Mouse (Mus musculus) left cerebral cortex, adult 8-10 months (tissue): ENCODE measurements around the gene Creb5. TPM values are rescaled to one million over a fixed set of nuclear protein-coding genes. Genes with fewer than 3 reads are reported as not detected.

ENCODE experiments used
- DNase-seq, 2 experiments: peaks; one replicate each; pipeline ENCODE4 v3.0.0; 2022; ENCODE audit warnings: low spot score in 2 of 2
- total RNA-seq, 4 experiments: library from RNA; stranded (reverse); gene quantifications; 2 replicates each; pipeline ENCODE4 v1.2.4; 2022

Gene Creb5
- total RNA-seq, 4 experiments from 2014 or later: 5.0 to 6.9 (median 6.2) TPM

DNA sequence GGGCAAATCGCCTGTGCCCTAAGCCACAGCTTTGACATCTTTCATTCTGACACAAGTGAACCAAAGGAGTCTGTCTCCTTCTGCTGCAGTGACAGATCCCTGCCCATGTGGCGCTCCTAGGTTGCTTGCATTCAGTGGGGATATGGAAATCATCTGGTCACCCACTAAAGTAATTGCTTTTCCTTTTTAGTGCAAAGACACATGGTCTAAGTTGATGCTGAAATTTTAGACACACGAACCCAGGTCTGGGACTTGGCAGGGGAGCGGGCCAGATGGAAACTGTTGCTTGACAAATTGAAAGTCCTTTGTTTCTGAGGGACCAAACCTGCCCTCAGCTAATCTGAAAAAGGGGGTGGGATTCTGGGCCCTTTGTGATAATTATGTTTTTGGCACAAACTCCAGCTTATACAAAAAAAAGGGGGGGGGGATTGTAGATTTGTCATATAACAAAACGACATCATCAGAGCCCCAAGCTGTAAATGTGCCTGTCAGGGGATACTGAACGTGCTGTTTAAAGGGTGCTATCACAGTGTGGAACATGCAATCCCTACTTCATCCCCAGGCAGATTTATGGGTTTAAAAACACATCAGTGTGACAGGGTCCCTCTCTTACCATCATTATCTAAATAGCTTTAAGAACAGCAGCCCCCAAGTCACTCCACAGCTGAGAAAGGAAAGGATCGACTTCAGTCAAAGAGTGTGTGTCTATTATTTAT, 401.9 kb downstream of the Creb5 start:
- DNase-seq: no peak

DNA sequence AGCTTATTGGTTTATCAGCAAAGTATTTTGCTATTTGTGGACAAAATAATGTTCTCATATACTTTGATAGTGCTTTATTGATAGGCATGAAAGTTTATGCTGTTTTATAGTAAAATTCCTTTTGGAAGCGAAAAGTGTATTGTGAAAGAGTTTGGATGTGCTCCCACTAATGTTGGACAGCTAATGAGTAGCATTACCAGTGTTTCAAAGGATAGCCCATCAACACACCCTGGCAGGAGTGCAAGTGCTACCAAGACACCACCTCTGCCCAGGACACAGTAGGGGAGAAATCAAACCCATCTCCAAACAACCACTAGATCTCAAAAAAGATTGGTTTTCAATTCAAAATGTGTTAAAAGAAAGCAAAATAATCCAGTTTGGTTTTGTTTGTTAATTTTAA, 403.9 kb downstream of the Creb5 start:
- DNase-seq: no peak

DNA sequence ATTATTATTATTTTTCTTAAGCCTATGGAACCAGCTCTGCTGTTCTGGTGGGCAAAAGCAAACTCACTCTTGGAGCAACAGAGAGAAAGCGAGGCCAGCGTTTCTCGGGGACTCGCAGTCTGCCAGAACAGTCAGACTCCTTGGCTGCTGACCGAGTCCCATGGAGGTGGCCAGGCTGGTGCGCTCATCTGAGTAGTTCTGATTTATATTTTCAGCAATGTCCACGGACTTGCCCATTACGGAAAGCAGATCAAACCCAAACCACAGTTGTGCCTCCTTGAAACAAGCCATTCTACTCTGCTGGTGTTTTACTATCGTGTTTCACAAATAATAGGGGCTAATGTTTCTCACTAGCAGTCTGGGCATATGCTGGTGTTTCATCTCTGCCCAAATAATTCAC, 408.1 kb downstream of the Creb5 start:
- DNase-seq: no peak

DNA sequence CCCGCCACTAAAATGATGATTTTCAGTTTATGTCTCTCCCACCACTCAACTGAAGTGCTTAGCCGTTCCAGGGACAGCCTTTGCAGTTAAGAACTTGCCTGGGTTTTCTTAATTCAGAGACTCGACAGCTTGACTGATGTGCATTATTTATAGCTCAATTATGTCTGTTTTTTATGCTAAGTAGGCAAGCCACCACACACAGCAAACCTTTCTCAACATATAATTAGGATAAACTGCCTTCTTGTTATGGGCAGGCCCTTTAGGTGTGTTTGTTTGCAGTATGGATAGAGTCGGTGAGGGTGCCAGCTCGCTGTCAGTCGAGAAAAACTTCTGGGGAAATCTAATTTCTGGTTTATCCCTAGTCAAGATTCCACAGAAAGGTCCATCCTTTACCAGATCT, 409.4 kb downstream of the Creb5 start:
- DNase-seq: no peak

DNA sequence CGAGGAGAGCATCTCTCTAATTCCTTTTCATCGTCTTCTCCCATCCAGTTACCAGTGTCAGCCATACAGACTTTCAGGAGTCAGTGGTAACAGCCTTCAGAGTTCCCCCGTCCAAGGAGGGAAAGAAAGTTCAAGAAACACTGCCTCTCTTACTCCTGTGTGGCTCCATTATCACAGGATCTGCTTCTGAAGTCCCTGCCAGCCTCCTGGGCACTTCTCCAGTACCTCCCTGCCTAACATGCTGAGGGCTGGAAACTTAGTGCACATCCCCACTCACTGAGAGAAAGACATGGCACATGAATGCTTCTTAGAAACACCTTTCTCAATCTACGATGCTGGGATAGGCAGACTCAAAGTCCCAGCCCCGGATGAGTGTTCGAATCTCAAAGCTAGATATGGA, 409.9 kb downstream of the Creb5 start:
- DNase-seq: no peak

DNA sequence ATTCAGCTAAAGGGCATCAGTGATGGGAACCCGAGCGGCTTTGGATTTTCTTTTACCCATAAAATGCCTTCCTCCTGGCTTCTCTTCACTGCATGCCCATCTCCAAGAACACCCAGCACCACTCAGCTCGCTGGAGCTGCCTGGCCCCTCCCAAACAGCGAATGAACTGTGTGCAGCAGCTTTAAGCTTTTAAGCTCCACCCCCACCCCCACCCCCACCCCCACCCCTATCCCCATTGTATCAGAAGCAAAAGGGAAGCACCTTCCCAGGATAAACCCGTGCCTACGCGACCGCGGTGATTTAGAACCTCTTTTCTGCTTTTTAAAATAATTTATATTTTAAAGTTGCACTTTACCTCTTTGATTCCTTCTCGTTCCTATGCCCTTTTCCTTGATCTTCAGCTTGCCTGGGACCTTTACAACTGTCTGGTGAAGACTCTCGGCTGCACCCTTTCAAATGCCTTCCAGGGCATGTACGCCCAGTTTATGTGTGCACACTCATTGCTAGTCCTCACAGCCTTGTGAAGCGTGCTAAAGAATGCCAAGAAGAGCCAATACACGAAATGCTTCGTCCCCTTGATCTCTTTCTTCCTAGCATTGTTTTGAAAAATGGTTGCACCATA, 411.2 kb downstream of the Creb5 start:
- no peak for DNase-seq

DNA sequence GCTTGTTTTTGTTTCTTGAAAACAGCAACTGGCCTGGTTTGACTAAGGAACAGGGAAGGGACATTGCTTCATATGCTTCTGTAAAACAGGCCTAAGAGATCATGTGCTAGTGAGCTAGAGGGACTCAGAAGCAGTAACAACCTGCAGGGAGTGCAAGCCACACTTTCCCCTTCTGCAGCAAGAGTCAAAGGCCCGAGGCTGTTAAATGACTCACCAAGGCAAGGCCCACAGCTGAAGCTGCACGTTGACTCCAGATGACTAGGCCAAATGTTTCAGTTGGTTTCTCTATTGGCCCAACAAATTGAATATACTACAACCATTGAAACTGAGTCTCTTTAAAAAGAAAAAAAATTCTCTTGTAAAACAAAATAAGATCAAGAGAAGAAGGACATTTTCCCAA, 417.4 kb downstream of the Creb5 start:
- no peak for DNase-seq

DNA sequence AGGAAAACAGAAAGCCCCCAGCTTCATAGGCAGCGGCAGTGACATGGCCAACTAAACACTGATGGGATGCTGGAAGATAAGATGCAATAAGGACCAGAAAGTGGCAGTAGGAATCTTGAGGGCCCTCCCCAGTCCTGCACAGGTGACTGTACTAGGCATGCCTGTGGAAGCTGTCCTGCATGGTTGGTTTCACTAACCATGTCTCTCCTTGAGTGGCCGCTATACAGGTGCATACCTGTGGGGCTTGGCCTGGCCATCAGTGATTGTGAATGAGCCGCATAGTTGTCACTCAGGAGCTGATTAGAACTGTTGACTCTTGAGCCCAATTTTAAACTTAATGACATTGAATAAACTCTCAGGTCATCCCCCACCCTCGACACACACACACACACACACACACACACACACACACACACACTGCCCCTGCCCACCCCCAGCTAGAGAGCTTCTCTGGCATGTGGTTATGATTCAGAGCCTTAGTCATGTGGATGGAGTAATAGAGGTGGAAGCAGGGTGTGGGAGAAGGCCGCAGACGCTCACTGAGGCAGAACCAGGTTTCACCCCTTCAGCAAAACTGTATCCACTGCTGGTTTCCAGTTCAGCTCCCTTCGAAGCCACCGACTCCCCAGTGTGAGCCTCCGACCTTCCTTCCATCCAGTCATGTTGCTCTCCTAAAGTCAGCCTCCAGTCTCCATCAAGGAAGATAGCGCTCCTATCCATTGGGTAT, 419.7 kb downstream of the Creb5 start:
- no peak for DNase-seq

DNA sequence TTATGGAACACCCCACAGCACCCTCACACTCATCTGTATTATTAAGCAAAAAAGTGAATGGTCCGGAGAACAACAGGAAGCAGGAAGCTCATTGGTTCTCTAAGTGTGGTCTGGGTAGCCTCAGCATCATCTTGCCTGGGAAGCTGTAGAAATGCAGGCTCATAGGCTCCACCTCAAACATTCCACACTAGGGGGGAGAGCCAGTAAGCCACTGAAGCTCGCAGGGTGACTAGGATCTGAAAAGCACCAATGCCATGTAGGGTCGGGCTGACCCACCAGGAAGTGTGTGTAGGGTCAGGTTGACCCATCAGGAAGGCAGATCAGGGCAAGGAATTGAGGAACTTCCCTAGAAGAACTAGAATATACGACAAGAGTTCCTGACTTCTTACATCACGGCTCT, 420.7 kb downstream of the Creb5 start:
- no peak for DNase-seq

DNA sequence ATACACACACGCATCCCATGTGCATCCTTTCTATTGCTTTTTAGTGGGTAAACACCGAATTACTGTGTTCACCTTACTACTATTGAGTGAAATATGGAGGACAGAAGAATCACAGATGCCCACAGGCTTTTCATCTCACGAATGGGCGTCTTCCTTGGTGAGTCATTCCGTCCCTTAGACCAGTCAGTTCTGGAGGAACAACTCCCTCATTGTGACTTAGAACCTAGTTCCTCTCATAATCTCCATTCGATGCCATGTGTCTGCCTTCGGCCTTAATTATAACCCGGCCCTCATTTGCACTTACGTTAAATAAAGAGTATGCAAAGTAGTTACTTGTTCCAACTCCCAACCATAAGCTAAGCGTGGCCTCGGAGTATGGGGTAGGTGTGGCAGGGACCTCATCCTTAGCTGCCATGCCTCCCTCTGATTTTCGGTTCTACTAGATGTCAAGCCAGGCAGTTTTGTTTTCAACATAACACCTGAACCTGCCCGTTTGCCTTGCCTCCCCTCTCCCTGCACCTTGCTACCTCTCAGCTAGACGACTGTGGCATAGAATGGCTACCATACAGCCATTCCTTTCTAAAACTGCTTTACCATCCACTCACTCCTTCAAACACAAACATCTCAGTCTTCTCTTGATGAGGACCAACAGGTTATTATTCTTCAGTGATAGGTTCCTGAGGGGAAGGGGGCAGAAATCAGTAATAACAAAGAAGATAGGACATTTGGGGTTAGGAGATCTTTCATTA, 422.8 kb downstream of the Creb5 start:
- DNase-seq: no peak

DNA sequence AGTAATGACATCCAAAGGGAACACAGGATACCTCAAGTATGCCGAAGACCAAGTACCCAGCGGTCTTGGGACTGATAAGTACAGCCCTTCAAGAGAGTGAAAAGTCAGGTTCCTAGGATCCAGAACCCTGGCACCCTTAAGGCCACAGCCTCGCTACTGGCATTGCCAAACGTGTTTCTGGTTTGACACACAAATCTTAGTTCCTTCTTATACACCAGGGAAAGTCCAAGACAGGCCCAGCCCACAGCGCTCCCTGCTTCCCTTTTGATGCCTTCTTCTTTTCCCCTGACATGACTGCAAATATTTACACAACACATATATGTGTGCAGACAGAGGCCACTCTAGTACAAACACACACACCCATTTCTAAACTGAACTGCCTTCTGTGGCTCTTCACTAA, 423.5 kb downstream of the Creb5 start:
- DNase-seq: no peak

DNA sequence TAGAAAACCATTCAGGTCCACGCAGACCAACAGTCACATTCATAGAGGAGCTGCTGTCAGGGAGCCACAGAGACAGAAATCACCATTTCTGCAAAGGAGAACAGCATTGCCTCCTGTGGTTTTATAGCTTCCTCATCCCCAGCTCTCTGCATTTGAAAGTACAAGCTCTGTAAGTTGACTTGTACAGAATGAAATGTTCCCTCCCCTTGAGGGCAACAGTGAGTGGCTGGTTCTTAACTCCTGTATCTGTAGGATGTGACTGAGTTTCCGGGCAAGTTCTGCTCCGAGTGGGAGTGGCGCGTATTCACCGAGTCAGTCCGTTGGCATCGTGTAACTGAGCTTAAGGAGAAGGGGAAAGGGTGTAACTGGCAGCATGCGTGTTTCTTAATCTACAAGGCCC, 426.1 kb downstream of the Creb5 start:
- DNase-seq: no peak

DNA sequence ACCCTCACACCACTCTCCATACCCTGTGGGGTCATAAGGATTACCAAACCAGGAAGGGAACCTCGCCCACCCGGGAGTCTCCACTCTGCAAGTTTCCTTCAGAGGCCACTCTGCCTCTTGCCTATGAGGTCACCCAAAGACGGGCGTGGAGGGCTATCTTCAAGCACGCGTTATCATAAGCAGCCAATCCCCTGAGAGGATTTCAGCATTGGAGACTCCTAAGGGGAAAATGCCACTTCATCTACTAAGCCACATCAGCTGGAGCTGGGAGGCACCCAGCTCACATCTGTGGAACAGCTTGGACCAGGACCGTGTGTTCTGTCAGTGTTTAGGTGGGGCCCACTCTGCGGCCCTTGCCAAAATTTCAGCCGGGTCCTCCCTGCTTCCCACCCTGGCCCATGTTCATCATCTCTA, 427.8 kb downstream of the Creb5 start:
- DNase-seq: no peak

DNA sequence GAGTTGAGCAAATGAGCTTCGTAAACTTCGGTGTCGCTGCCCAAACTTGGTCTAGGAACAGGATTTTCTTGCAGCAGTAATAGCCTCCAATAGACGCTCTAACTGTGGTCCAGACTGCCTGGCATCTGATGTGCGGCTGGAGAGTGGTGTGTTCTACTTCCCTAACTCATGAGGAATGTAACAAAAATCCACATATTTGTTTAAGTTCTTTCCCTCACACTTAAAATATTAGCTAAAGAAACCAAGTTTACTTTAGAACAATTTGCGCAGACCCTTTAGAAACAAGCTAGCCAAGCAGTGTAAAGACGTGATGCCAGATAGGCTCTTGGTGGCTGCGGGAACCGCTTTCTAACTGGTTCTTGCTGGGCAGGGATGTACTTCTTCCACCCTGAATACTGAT, 428.9 kb downstream of the Creb5 start:
- DNase-seq: no peak

DNA sequence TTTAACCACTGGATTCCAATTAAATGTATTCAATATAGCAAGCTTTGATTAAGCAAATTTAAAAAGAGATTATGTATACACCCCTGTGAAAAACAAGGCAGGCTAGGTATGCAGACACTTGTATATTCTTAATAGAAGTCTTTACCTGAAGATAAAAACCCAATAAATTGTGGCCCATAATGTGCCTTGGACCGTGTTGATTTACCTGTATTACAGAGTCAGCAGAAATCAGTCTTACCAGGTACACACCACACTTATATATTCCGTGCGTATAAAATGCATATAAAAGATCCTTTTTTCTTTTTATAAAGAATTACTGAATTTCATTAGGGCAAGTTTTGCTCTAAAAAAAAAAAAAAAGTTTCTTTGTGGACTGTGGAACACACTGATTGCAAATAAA, 432.9 kb downstream of the Creb5 start:
- DNase-seq: no peak

DNA sequence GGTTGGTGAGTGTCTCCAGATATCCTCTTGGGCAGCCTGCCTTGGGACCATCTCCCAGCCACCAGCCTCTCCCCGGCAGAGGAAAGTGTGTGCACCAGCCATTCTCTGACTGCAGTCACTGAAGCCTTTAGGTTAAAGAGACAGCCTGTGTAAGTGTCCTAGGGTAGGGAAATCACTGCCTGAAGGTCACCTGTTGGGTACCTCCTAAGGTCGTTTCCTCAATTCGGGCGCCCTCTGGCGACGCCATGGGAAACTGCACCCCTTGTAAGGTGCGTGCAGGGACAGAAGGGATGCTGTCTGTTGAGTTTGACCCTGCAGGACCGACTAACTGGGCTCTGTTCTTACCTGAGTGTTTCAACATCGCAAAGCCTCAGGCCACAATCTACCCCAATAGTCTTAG, 434.5 kb downstream of the Creb5 start:
- peak; percentile 27 to 74 for DNase-seq

DNA sequence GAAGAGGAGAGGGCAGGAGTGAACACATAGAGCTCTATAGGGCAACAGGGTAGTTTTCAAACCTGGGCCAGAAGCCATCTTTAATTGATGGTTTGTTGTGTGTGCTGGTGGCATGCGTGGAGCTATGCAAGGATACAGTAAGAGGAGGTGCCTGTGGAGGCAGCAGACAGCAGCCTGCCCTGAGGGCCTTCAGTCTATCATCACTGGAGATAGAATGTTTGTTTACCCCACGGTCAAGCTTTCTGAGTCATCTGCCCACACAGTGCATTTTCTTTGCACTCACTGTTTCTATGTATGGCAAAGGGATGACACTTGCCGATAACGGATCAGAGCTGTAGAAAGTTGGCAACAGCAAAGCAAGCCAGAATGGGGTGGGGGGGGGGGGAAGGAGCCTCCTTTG, 435.6 kb downstream of the Creb5 start:
- no peak for DNase-seq

DNA sequence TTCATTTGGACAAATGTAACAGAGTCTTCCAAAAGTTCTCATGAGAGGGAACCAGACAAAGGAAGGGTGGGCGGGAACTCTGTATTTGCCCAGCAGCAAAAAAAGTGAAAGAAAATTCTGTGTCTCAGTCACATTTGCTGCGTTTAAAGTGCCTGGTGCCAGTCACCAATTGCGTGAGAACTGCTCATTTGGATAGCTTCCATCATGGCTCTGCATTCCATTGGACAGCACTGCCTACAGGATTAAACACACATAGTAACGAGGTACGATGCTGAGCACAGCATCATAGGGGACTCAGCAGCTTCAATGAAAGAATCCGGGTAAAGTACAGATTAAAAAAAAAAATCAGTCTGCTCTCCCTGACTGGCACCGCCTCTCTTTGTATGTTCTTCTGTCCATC, 443.4 kb downstream of the Creb5 start:
- DNase-seq: no peak

DNA sequence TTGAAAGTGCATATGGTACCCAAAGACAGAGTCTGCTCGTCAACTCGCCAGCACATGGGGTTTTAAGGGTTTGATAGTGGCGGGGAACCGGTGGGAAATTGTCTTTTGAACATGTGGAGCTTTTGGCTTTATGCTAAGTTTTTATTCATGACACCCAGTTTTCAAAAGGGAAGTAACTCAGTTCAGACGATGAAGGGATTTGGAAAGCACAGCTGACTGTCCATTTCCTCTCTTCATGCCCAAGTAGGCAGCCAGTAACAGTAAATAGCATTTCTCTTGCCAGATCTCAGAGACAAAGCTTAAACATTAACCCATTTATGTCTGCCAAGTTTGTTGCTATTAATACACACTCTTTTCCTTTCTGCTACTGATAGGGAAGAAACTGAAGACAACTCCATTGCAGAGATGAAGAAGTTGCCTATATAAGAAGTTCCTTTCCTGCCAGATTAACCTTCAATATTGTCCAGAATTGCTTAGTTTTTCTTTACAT, 444.0 kb downstream of the Creb5 start:
- DNase-seq: no peak

DNA sequence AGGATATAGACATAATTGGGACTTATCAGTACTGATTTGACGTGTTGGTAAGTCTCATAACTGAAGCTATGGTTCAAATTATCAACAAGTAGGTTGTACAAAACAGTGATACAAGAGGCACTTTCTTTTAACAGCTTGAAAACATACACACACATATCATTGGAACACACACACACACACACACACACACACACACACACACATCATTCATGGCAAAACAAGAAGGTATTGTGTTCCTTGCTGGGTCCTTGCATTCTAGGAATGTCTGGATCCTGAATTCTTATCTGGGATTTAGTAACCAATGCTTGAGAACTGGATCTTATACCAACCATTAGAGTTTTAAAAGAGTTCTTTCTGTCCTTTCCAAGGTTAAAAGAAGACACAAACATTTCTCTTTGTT, 446.5 kb downstream of the Creb5 start:
- DNase-seq: no peak

DNA sequence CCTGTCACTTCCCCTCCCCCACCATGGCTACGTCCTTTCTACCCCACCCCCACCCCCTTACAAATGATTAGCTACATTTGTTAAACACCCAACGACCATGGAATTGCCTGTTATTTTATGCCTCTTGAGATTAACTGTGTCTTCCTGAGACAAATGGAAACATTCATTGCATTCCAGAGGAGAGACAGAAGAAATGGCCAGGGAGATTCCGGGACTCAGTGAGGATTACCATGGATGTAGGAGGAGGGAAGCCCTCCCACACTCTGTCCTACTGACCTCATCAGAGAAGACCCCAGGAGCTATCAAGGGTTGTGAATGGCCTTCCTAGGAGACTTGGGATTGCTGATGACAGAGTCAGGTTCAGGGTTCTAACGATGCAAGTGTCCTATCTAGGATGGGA, 446.9 kb downstream of the Creb5 start:
- no peak for DNase-seq

DNA sequence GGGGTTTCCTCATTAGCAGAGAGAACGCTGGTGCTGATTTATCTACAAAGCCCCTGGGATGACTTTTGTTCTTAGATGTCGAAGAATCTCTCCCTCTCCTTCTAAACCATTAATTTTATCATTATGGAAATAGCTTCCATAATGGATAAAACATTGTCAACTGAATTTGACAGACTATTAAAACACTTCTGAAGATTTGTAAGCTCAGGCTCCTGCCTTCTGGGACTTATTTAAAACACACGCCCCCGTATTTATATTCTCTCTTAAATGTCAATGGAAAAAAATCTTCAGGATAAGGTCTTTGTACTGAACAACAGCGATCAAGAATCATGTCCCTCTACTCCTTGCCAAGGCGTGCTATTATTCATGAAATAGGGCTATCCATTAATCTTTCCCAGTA, 448.6 kb downstream of the Creb5 start:
- no peak for DNase-seq
